Mouse (Mus musculus) brain, embryonic 14.5 days (tissue): Measurements from ENCODE around the gene Hilpda.

ENCODE experiments used
- CTCF ChIP-seq: fragments of 200-500 bp; IDR thresholded peaks from 2 replicates; pipeline ENCODE4 v1.5.1; 2012; ENCODE audit warnings: inconsistent platforms, mild to moderate bottlenecking, moderate library complexity, borderline replicate concordance; ENCODE audit not compliant: insufficient read depth, insufficient read length; ENCODE audit errors: extremely low read depth
- POLR2A ChIP-seq: fragments of 200-500 bp; IDR thresholded peaks from 2 replicates; pipeline ENCODE4 v1.6.1; 2012; ENCODE audit warnings: mild to moderate bottlenecking, inconsistent platforms, borderline replicate concordance; ENCODE audit not compliant: poor library complexity, insufficient read depth, insufficient read length, severe bottlenecking; ENCODE audit errors: extremely low read depth

- no peak for TF ChIP-seq POLR2A
- no peak for TF ChIP-seq CTCF
Observed at GRCm38 (mm10) chr6:29317941-29318340, 45.7 kb downstream of the Hilpda start.
